Mouse (Mus musculus) embryonic facial prominence, embryonic 14.5 days (tissue): ENCODE results near the gene Alb. TPM values are rescaled to one million over a fixed set of nuclear protein-coding genes. Genes with fewer than 3 reads are reported as not detected.

Experiments
- ATAC-seq: fragments of 200-750 bp; cut with Nextera tagmentation; 2 replicates; pipeline ENCODE4 v1.8.0; 2017; ENCODE audit warnings: low read depth, moderate number of reproducible peaks, moderate TSS enrichment
- DNase-seq: peaks from one replicate; pipeline ENCODE4 v3.0.0-alpha.2; 2015; ENCODE audit warnings: low spot score
- H3K27ac ChIP-seq: fragments of 300-500 bp; sonication (generic); replicated peaks from 2 replicates; pipeline ENCODE4 v1.5.1; 2014; ENCODE audit warnings: low read depth, mild to moderate bottlenecking, low read length, moderate library complexity
- H3K27me3 ChIP-seq: fragments of 300-500 bp; sonication (generic); replicated peaks from 2 replicates; pipeline ENCODE4 v1.6.1; 2014; ENCODE audit warnings: low read length; ENCODE audit not compliant: control insufficient read depth, insufficient read depth
- H3K36me3 ChIP-seq: fragments of 300-500 bp; sonication (generic); 2 replicates; pipeline ENCODE4 v1.6.1; 2014; ENCODE audit warnings: low read length, mixed read lengths; ENCODE audit not compliant: control insufficient read depth, insufficient read depth
- H3K4me1 ChIP-seq: fragments of 300-500 bp; sonication (generic); 2 replicates; pipeline ENCODE4 v1.6.1; 2014; ENCODE audit warnings: antibody characterized with exemption, low read length; ENCODE audit not compliant: control insufficient read depth, insufficient read depth
- H3K4me2 ChIP-seq: fragments of 300-500 bp; sonication (generic); 2 replicates; pipeline ENCODE4 v1.6.1; 2014; ENCODE audit warnings: low read depth, mild to moderate bottlenecking, low read length, moderate library complexity, mixed read lengths
- H3K4me3 ChIP-seq: fragments of 300-500 bp; sonication (generic); 2 replicates; pipeline ENCODE4 v1.5.1; 2014; ENCODE audit warnings: low read depth, mild to moderate bottlenecking, low read length
- H3K9ac ChIP-seq: fragments of 300-500 bp; sonication (generic); 2 replicates; pipeline ENCODE4 v1.6.1; 2014; ENCODE audit warnings: low read depth, mild to moderate bottlenecking, low read length, moderate library complexity, mixed read lengths
- H3K9me3 ChIP-seq: fragments of 300-500 bp; sonication (generic); 2 replicates; pipeline ENCODE4 v1.6.1; 2016; ENCODE audit warnings: low read length; ENCODE audit not compliant: control insufficient read depth
- WGBS: fragments of 180-500 bp; shearing (Covaris S2); extraction: QIAGEN DNeasy Blood & Tissue Kit; methylation state at CpG from one replicate; pipeline ENCODE4 v1.1.7; 2014; 5-methylcytosine and 5-hydroxymethylcytosine counted together
- polyA plus RNA-seq: library from polyadenylated mRNA; unstranded; fragments of >200 nt; fragmentation: Nextera tagmentation; extraction: Ambion mirVana; gene quantifications from 2 replicates; pipeline ENCODE4 v1.2.1, GENCODE M21; 2014

Gene Alb
- polyA plus RNA-seq, 1 experiment from 2014 or later, result 1.3 TPM

- Histone ChIP-seq H3K27ac (no peak overlapping the region), H3K4me1 (no peaks in the 10 kb centered on the region), H3K9ac (no peak overlapping the region), H3K4me3 (no peak overlapping the region), H3K36me3 (no peaks in the 10 kb centered on the region), H3K4me2 (no peak overlapping the region), H3K27me3 (no peaks in the 10 kb centered on the region), H3K9me3 (no peaks in the 10 kb centered on the region)
- WGBS, result 77% methylated on average over 4 of the region's 4 CpGs
- ATAC-seq (no peak), DNase-seq (no peak)
Measured at GRCm38 (mm10) chr5:90452711-90453110, 8.0 kb upstream of the Alb start.

- 50% methylated on average over 1 of the region's 1 CpGs for WGBS
- no peaks in the 10 kb centered on the region for H3K4me1 ChIP-seq
- no peak overlapping the region for H3K9ac ChIP-seq
- H3K36me3 ChIP-seq, result no peaks in the 10 kb centered on the region
- H3K27me3 ChIP-seq, result no peaks in the 10 kb centered on the region
- ATAC-seq, result no peak
- H3K27ac ChIP-seq, result no peak overlapping the region
- no peak for DNase-seq
- H3K9me3 ChIP-seq, result no peaks in the 10 kb centered on the region
- H3K4me2 ChIP-seq, result no peak overlapping the region
- H3K4me3 ChIP-seq, result no peak overlapping the region
Measured at GRCm38 (mm10) chr5:90457241-90457640, 3.5 kb upstream of the Alb start.

- DNase-seq, result peak; percentile 66
- H3K9me3 ChIP-seq, result no peaks in the 10 kb centered on the region
- H3K4me1 ChIP-seq, result no peaks in the 10 kb centered on the region
- H3K4me3 ChIP-seq, result no peak overlapping the region
- no peak overlapping the region for H3K27ac ChIP-seq
- 55% methylated on average over 5 of the region's 5 CpGs for WGBS
- no peak for ATAC-seq
- no peaks in the 10 kb centered on the region for H3K27me3 ChIP-seq
- no peak overlapping the region for H3K4me2 ChIP-seq
- no peaks in the 10 kb centered on the region for H3K36me3 ChIP-seq
- H3K9ac ChIP-seq, result no peak overlapping the region
Measured at GRCm38 (mm10) chr5:90458727-90459126, 2.0 kb upstream of the Alb start.

GRCm38 (mm10) chr5:90466806-90467205 lies 6.1 kb downstream of the Alb start:
- ATAC-seq, result no peak
- no peak overlapping the region for H3K4me3 ChIP-seq
- no peak for DNase-seq
- no peaks in the 10 kb centered on the region for H3K9me3 ChIP-seq
- no peaks in the 10 kb centered on the region for H3K27me3 ChIP-seq
- H3K9ac ChIP-seq, result no peak overlapping the region
- no peaks in the 10 kb centered on the region for H3K36me3 ChIP-seq
- no peak overlapping the region for H3K4me2 ChIP-seq
- H3K27ac ChIP-seq, result no peak overlapping the region
- H3K4me1 ChIP-seq, result no peaks in the 10 kb centered on the region
- WGBS, result 42% methylated on average over 4 of the region's 4 CpGs

- ATAC-seq, result no peak
- H3K9me3 ChIP-seq, result no peaks in the 10 kb centered on the region
- no peaks in the 10 kb centered on the region for H3K4me1 ChIP-seq
- no peaks in the 10 kb centered on the region for H3K27me3 ChIP-seq
- 19% methylated on average over 6 of the region's 6 CpGs for WGBS
- H3K9ac ChIP-seq, result no peak overlapping the region
- no peaks in the 10 kb centered on the region for H3K36me3 ChIP-seq
- no peak overlapping the region for H3K4me2 ChIP-seq
- no peak overlapping the region for H3K27ac ChIP-seq
- DNase-seq, result peak; percentile 24
- no peak overlapping the region for H3K4me3 ChIP-seq
Measured at GRCm38 (mm10) chr5:90467245-90467644, 6.5 kb downstream of the Alb start.

GRCm38 (mm10) chr5:90470836-90471235 lies 10.1 kb downstream of the Alb start:
- Histone ChIP-seq H3K27me3 (no peaks in the 10 kb centered on the region), H3K9ac (no peak overlapping the region), H3K36me3 (no peaks in the 10 kb centered on the region), H3K27ac (no peak overlapping the region), H3K9me3 (no peaks in the 10 kb centered on the region), H3K4me3 (no peak overlapping the region), H3K4me1 (no peaks in the 10 kb centered on the region), H3K4me2 (no peak overlapping the region)
- no peak for ATAC-seq
- WGBS, result 79% methylated on average over 3 of the region's 3 CpGs
- DNase-seq, result no peak

GRCm38 (mm10) chr5:90473902-90474301 lies 13.2 kb downstream of the Alb start:
- H3K4me1 ChIP-seq, result no peaks in the 10 kb centered on the region
- DNase-seq, result no peak
- H3K27me3 ChIP-seq, result no peaks in the 10 kb centered on the region
- H3K9ac ChIP-seq, result no peak overlapping the region
- no peak overlapping the region for H3K27ac ChIP-seq
- H3K4me3 ChIP-seq, result no peak overlapping the region
- no peak overlapping the region for H3K4me2 ChIP-seq
- ATAC-seq, result no peak
- H3K9me3 ChIP-seq, result no peaks in the 10 kb centered on the region
- 94% methylated on average over 4 of the region's 4 CpGs for WGBS
- H3K36me3 ChIP-seq, result no peaks in the 10 kb centered on the region

GRCm38 (mm10) chr5:90474369-90474768 lies 13.7 kb downstream of the Alb start:
- H3K4me2 ChIP-seq, result no peak overlapping the region
- H3K9me3 ChIP-seq, result no peaks in the 10 kb centered on the region
- no peaks in the 10 kb centered on the region for H3K27me3 ChIP-seq
- no peaks in the 10 kb centered on the region for H3K36me3 ChIP-seq
- no peak for ATAC-seq
- WGBS, result 87% methylated on average over 5 of the region's 5 CpGs
- no peak for DNase-seq
- no peaks in the 10 kb centered on the region for H3K4me1 ChIP-seq
- H3K4me3 ChIP-seq, result no peak overlapping the region
- no peak overlapping the region for H3K9ac ChIP-seq
- H3K27ac ChIP-seq, result no peak overlapping the region

GRCm38 (mm10) chr5:90476741-90477140 lies 16.0 kb downstream of the Alb start:
- DNase-seq, result no peak
- Histone ChIP-seq H3K4me2 (no peak overlapping the region), H3K9me3 (no peaks in the 10 kb centered on the region), H3K36me3 (no peaks in the 10 kb centered on the region), H3K27me3 (no peaks in the 10 kb centered on the region), H3K27ac (no peak overlapping the region), H3K4me1 (no peaks in the 10 kb centered on the region), H3K9ac (no peak overlapping the region), H3K4me3 (no peak overlapping the region)
- WGBS, result 89% methylated on average over 3 of the region's 3 CpGs
- no peak for ATAC-seq
